Mouse (Mus musculus): ENCODE data around the gene Pdgfc.
A peak's percentile ranks its signal among the peaks of the same experiment; 100 is the strongest.

The Pdgfc gene

DNA sequence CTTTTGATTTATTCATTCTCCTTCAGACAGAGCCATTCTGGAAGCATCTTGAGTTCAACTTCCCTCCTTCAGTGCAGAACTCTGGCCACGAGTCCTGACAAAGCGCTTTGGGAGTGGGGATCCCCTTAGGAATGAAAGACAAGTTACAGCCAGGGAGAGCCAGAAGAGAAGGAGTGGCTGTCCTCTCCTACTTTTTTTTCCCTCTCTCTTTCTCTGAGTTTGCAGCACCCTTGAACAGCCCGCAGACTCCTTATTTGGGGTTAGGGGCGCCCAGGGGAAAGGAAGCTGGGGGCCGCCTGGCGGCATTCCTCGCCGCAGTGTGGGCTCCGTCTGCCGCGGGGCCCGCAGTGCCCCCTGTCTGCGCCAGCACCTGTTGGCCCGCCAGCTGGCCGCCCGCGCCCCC lies at the start of gene Pdgfc:
Gene Pdgfc (plus strand): TSS at position 266 of the 403 bp plus-strand sequence.
- peak; percentile 18 for DNase-seq (ENCODE audit: low read depth, low spot score)

DNA sequence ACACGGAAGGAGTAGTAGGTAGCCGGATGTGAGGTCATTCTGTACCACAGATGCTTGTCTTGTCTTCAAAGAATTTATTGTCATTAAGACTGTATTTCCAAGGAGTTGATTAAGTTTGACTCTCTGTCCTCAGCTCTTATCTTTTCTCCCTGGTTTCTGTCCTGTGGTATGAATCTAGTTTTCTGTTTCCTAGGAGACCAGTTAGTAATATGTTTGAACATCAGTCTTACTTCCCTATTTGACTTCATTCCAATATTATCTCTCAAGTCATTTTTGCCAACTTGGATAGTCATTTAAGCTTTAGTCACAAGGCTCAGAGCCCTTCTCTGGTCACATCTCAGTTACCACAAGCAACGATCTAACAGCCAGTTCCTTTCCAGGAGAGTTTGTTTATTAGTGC lies 27.0 kb upstream of the Pdgfc start:
- DNase-seq (ENCODE audit: low read depth, low spot score), result no peak

DNA sequence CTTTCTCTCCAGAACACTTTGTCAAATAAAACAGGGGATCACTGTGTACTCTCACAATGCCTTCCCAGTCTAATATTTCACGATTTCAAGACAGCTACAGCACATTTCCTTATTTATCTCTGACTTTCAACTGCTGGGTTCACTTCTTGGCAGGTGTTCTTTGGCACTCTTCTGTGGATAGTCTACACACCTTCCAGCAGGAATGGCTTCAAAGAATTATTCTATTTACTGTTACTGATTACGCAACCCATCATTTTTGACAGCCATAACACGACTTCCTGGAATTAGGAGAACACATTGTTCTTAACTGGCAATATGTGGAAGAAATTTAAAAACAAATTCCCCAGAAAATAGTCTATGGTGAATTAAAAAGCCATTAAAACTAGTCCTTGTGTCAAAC lies 26.3 kb upstream of the Pdgfc start:
- no peak for DNase-seq (ENCODE audit: low read depth, low spot score)

DNA sequence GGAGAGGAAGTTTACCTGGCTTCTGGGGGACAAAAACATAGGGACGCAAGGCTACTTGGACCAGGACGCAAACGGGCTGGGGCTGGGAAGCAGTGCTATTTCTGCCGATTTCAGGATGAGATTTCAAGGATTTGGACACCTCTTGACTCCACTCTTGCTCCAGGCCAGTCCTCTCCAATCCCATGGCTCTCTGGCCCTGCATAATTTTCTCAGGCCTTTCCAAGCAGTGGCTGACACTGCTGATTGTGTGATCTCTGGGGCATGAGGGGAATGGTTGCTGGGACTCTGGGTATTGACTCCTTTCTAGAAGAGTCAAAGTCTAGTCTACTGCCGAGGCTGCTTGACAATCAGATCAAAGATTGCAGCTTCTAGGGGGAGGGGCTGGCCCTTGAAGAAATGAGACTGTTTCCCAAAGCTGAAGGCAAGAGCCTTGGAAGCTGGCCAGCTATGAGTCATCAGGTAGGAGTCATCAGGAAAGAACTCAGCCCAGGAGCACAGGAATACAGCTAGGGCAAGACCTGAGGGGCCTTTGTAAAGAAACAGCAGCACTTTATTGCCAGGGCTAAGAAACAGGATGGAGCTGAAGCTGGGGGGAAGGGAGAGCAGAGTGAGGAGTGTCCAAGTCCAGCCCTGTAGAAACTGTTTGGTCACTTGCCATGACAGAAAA lies 18.7 kb upstream of the Pdgfc start:
- peak; percentile 13 for DNase-seq (ENCODE audit: low read depth, low spot score)

DNA sequence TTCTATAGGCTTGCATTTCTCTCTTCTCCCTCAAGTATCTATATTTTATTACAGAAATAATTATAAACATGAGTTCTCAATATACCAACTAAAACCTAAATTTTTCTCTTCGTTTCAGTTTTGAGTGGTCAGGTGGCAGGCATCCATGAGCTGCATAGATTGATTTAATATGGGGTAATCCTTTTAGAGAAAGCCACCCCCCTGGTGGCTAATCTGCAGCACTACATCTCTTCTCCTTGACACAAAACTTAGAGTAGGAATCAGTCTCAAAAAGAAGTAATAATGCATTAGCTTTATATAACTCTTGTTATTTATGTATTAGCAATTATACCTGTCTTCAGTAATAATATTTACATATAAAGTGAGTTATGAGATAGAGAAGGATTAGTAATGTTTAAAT lies 16.2 kb upstream of the Pdgfc start:
- peak; percentile 21 for DNase-seq (ENCODE audit: low read depth, low spot score)

DNA sequence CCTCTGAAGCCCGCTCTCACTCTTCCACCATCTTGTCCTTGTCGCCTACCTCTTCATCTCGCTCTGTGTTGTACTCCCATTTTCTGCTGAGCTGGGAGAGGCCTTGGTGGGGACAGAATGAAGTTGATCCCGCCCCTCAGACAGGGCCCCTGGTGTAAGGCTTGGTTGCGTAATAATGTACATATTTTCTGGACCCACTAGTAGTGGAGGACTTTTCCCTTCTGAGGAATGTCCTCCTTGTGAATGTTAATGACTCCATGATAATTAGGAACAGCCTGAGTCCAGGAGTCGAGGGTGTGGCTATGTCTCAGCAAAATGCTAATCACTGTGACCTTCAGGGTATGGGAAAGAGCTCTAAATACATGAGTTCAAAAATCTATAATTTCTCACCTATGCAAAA lies 14.4 kb upstream of the Pdgfc start:
- DNase-seq (ENCODE audit: low read depth, low spot score), result peak; percentile 84

DNA sequence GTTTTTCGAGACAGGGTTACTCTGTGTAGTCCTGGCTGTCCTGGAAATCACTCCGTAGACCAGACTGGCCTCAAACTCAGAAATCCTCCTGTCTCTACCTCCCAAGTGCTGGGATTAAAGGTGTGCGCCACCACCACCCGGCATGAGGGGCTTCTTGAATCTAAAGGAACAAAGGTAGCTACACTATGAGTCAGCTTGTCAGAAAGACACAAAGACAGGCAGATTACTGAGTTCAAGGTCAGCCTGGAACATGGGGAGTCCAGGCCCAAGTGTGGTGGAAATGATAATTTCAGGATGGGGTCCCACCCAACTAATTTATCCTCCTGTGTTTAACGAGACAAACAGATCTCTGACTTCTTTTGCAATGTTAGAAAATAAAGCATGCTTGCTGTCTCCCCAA lies 13.9 kb upstream of the Pdgfc start:
- DNase-seq (ENCODE audit: low read depth, low spot score), result peak; percentile 61

DNA sequence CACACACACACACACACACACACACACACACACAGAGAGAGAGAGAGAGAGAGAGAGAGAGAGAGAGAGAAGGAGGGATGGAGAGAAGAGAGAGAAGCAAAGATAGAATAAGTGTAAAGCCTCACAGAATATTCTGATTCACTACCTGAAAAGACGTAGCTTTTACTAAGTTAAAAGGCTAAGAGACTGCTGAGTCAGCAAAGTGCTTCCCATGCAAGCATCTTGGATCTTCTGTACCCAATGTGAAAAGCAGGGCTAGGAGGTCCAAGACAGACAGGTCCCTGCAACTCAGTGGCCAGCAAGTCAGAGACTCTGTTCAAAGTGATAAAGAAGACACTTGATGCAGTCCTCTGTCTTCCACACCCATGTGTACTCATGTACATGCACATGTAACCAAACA lies 13.4 kb upstream of the Pdgfc start:
- DNase-seq (ENCODE audit: low read depth, low spot score), result peak; percentile 45

DNA sequence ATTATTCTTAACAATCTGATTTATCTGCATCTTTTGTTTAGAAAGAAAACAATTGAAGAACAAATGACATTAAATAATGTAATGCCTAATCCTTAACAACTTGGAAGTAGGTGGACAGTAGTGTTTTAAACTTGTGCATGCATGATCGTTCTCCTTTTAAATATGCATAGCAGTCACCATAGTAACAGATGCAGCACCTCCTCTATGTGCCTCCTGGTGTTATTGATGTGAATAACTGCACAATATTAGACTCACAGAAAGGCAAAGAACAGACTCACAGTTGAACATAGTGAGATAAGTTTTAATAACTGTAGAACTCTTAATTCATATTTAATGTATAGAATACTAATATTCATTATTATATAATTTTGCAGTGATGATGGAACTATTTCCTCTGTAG lies 12.6 kb upstream of the Pdgfc start:
- DNase-seq (ENCODE audit: low read depth, low spot score), result no peak

DNA sequence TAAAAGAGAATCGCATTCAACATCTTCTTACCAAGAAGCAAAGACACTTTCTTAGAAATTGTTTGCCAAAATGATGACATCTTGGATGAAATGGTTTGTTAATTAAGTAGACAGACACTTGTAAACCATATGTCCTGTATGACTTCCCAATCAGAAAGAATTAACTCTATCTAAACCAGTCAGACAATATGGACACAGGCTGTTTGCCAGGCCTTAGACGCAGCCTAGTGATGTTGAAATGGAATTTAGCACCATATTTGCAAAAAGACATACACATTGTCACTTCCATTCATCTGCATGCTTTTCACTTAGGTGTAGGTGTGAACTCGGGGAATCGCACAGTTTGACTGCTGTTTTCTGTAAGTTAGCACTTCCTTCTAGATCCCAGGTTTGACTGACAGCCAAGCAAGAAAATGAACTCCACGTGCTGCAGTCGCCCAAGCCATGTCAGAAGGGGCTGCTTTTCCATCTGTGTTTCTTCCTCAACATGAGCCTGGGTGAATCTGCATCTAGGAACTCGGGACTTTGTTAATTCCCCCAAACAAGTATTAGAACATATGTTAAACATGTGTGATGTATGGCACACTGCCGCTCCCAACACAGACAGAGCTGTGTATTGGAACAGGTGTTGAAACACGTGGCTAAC lies 10.5 kb upstream of the Pdgfc start:
- DNase-seq (ENCODE audit: low read depth, low spot score), result no peak

DNA sequence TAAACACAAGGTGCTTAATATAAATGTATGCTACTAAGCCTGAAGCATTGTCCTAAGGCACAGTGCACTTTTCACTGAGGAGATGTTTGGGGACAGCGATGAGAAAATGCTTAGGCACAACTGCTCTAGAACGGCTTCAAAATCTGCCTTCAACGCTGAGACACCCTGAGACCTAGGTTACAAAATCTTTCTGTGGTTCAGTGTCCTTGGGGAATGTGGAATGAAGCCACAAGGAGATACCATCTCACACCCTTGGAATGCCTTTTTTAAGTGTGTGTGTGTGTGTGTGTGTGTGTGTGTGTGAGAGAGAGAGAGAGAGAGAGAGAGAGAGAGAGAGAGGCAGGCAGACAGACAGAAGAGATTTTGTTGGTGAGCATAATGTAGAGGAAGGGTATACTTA lies 7.9 kb upstream of the Pdgfc start:
- no peak for DNase-seq (ENCODE audit: low read depth, low spot score)

DNA sequence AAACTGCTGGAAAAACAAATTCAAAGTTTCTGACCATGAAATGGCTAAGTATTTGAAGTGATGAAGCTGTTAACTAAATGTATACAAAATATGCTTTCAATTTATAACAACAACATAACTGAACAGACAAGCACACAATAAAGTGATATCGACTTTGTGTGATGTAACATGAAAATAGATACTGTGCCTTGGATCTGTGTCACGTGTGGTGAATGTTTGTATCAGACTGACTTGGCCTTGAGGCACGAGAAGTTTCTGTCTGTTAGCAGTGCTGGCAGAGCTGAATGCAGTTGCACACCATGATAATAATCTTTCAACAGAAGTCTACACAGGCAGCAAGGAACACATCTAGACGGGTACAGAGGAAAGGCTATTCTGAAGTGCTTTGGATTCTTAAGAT lies 6.9 kb upstream of the Pdgfc start:
- DNase-seq (ENCODE audit: low read depth, low spot score), result no peak

DNA sequence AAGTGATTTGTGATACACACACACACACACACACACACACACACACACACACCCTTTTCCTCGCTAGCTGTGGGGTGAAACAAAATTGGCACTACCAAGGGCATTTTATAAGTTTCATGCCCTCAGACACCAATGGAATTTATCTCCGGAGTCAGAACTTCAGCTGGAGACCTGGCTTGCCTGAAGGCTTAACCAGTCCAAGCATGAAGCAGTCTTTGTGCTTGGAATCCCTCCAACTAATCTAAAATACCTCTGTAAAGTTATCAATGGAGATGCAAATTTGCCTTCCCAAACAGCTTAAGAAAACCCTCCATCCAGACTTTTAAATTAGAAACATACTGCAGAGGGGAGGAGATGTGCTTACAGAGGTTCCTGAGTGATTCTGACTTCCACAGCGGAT lies 6.3 kb upstream of the Pdgfc start:
- DNase-seq (ENCODE audit: low read depth, low spot score), result no peak

DNA sequence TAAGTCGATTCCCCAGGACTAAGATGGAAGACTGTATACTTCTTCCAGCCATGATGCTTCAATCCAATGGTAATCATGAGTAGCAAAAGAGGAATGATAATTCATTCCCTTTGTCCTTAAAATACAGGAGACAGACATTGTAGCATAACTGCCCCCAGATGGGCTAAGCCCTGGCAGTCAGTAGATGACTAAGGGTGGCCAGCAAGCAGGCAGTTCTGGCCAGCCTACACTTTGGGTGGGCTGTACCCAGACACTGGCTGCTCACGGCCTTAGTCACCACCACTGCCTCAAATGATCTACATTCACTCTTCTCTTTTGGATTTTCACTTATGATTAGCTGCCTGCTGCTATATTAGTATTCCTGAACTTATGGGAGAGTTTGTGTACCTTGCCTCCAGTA lies 5.9 kb upstream of the Pdgfc start:
- no peak for DNase-seq (ENCODE audit: low read depth, low spot score)

DNA sequence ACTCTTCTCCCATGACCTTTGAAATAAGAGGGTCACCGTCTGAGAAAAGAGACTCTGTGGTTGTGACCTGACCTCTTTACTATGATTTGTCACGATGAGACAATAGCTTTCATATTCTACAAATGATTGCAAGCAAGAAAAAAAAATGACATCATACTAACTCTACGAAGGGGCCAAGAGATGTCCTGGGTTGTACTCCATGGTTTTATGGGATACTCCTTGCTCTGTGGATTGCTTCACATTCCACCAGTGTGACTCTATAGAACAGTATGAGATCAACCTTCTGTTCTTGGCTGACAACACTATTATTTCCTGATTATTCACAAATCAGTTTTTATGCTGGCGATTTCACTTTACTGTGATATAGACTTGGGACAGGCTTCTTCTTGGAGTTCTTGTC lies 4.2 kb upstream of the Pdgfc start:
- no peak for DNase-seq (ENCODE audit: low read depth, low spot score)

DNA sequence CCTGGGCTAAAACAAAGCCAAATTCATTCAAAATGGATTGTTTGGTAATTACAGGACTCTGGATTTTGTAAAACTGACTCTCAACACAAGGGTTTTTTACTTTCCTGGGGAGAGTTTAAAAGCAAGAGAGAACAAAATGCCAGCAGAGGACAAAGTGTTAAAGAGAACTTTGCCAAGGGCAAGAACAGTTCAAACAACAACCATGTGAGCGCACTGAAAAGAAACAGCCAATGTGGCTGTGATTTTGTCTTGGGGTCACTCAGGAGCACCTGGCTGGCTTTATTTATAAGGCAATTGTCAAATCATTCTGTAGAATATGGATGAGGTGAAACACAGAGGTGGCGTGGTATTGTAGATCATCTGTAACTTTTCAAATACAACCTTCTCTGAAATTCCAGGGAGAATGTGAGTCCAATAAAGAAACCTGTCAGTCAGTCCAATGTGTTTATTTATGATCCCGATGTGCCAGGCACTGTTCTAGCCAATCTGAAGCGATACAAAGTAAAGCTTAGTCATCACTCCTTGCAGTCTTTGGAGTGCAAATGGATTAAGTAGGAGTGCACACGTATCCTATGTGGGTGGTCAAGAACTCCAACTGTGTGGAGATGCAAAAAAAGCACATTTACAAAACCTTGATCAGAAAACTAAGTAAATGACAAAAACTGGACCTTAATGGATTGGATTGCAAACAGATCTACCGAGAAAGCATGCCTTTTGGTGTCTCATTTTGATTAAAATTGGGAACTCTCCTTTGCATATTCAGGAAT lies 1.7 kb upstream of the Pdgfc start:
- DNase-seq (ENCODE audit: low read depth, low spot score), result peak; percentile 86

DNA sequence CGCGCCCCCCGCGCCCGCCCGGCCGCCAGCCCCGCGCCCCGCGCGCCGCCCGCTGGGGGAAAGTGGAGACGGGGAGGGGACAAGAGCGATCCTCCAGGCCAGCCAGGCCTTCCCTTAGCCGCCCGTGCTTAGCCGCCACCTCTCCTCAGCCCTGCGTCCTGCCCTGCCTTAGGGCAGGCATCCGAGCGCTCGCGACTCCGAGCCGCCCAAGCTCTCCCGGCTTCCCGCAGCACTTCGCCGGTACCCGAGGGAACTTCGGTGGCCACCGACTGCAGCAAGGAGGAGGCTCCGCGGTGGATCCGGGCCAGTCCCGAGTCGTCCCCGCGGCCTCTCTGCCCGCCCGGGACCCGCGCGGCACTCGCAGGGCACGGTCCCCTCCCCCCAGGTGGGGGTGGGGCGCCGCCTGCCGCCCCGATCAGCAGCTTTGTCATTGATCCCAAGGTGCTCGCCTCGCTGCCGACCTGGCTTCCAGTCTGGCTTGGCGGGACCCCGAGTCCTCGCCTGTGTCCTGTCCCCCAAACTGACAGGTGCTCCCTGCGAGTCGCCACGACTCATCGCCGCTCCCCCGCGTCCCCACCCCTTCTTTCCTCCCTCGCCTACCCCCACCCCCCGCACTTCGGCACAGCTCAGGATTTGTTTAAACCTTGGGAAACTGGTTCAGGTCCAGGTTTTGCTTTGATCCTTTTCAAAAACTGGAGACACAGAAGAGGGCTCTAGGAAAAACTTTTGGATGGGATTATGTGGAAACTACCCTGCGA lies 517 bp downstream of the Pdgfc start:
- peak; percentile 48 for DNase-seq (ENCODE audit: low read depth, low spot score)

DNA sequence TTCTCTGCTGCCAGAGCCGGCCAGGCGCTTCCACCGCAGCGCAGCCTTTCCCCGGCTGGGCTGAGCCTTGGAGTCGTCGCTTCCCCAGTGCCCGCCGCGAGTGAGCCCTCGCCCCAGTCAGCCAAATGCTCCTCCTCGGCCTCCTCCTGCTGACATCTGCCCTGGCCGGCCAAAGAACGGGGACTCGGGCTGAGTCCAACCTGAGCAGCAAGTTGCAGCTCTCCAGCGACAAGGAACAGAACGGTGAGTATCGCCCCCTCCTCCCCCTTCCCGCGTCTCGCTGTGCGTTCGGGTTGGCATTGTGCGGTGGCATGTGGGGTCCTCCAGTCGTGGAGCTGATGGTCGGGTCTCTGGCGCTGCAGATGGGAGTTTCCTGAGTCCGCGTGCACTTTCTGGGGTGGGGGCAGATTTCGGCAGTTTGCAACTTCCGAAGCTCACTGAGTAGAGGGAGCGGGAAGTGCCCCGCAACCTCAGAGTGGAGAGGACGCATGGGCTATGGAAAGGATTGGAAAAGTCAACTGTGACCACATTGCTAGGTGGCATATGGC lies 1.2 kb downstream of the Pdgfc start:
- DNase-seq (ENCODE audit: low read depth, low spot score), result peak; percentile 32

DNA sequence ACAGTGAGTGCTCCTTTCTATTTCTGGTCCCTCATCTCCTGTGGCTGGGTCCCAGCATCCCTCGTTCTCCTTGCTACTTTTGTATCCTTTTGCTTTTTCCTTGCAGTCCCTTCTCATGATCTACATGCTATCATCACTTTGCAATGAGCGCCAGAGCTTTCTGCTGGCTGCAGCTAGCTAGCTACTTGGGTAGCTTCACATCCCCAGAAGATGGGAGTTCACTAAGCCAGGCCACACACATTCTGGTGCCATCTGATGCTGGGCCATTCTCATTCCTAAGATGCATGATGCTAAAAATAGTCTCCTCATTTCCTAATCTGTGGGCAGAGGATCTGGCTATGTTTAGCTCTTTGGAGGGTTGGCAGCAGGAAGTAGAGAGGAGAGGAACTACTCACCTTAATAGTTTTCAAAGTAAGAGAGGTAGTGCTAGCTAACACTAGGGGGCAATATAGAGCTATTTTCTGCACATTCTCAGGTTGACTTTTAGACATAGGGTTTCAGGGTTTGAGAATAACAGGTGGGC lies 3.0 kb downstream of the Pdgfc start:
- DNase-seq (ENCODE audit: low read depth, low spot score), result peak; percentile 79

DNA sequence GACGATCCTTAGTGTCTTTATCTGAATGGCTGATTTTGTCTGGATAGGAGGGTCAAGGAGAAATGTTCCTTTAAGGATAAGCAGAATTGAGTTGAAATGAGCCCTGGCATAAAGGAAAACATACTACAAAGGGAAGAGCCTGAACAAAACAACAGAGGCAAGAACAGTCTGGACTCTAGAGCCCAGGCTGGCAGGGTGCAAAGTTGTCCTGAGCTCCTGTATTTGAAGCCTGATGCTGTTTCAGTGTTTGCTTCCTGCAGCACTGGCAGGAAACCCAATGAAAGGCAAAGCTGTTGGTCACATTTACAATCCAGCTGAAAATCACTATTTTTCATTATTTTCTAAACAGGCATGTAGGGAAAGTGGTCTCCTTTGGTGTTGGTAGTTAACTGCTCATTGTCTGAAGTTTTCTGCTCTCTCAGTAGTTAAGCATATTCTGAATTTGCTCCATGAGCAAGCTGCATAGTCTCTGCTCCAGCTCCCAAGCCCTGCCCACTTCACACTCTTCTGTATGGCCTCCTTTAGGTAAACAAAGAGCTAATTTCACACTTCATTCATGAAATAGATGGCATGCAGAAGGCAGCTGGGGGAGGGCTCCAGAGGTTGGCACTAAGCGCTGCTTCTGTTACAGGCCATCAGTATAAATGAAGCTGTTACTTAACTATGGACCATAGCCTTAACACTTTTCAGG lies 8.6 kb downstream of the Pdgfc start:
- no peak for DNase-seq (ENCODE audit: low read depth, low spot score)
